In the genomic region with DNA sequence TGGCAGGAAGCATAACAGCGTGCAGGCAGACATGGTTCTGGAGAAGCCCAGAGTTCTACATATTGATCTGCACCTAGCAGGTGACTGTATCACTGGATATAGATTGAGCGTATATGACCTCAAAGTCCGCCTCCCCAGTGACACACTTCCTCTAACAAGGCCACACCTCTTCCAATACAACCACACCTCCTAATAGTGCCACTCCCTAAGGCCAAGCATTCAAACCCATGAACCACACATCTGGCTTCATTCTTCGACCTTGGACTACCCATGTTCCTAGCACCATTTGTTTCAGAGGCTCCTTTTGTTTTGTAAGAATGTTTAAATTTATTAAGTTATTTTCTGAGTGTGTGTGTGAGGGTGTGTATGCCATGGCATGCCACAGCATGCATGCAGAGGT, we compare ENCODE assay signal across 19 mouse cellular contexts.
"Had no signal": no experiment of that assay in that cellular context is flagged by ENCODE, and none has a peak within 500 bp of the region (broad histone marks: within the 10 kb centered on the region; RNA-seq: fewer than 3 reads in every experiment).

No protein-coding gene starts in this region.

- H3K36me3 ChIP-seq: midbrain, embryonic 10.5 days; midbrain, embryonic 12.5 days; neural tube, embryonic 13.5 days; neural tube, embryonic 15.5 days; stomach, embryonic 15.5 days had no signal

- ATAC-seq: midbrain, embryonic 16.5 days had no signal

- H3K4me2 ChIP-seq: lung, embryonic 14.5 days; midbrain, embryonic 12.5 days; neural tube, embryonic 13.5 days; neural tube, embryonic 15.5 days; stomach, embryonic 15.5 days had no signal

- H3K9ac ChIP-seq: lung, embryonic 14.5 days; midbrain, embryonic 12.5 days; neural tube, embryonic 13.5 days; neural tube, embryonic 15.5 days; stomach, embryonic 15.5 days had no signal

- H3K27me3 ChIP-seq: neural tube, embryonic 13.5 days; neural tube, embryonic 15.5 days; stomach, embryonic 15.5 days had no signal

- H3K27ac ChIP-seq: midbrain, embryonic 10.5 days; midbrain, embryonic 12.5 days; neural tube, embryonic 13.5 days; neural tube, embryonic 15.5 days; stomach, embryonic 15.5 days; stomach, postnatal 0 days had no signal

- H3K9me3 ChIP-seq: midbrain, embryonic 10.5 days; midbrain, embryonic 12.5 days; neural tube, embryonic 13.5 days; neural tube, embryonic 15.5 days; stomach, embryonic 15.5 days had no signal

- DNase-seq: lung, adult 18-20 months; lung, embryonic 14.5 days; lung, postnatal 10 days; midbrain, embryonic 14.5 days; retina, postnatal 1 day; right cerebral cortex, adult 18-20 months; right cerebral cortex, postnatal 25 days; right cerebral cortex, postnatal 4 days; spleen, adult 18-20 months; thymus, adult 2 months; thymus, postnatal 36 days had no signal

- H3K4me3 ChIP-seq: midbrain, embryonic 10.5 days; midbrain, embryonic 12.5 days; myocyte; neural tube, embryonic 13.5 days; neural tube, embryonic 15.5 days; stomach, embryonic 15.5 days had no signal
